Mouse (Mus musculus) spleen, postnatal 0 days (tissue): ENCODE results near the gene Gm8212. TPM values are rescaled to one million over a fixed set of nuclear protein-coding genes. Genes with fewer than 3 reads are reported as not detected.

Source experiments
- polyA plus RNA-seq: library from polyadenylated mRNA; unstranded; fragments of >200 nt; fragmentation: Nextera tagmentation; extraction: Ambion mirVana; gene quantifications from 2 replicates; pipeline ENCODE4 v1.2.1, GENCODE M21; 2015

The Gm8212 gene
- not detected in 2 replicates for polyA plus RNA-seq

DNA sequence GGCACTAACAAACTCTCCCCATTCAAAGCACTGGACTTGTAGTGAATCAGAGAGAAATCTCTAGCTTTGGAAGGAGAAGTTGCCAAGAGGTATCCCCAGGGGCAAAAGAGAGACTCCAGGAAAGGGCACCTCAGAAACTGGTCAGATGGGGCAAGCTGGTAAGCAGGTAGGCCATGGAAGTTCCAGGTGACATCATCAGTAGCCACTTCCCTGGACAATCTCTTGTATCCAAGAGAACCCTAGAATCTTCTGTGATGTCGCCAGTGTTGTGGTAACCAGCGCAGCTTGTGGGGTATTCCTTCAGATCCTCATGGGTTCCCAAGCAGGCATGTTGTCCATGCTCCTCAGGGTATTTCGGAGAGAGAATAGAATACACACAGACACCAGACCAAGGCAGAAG is at the start of gene Gm8212:
Gene Gm8212 (plus strand): TSS at position 301 of the 400 bp plus-strand sequence.

DNA sequence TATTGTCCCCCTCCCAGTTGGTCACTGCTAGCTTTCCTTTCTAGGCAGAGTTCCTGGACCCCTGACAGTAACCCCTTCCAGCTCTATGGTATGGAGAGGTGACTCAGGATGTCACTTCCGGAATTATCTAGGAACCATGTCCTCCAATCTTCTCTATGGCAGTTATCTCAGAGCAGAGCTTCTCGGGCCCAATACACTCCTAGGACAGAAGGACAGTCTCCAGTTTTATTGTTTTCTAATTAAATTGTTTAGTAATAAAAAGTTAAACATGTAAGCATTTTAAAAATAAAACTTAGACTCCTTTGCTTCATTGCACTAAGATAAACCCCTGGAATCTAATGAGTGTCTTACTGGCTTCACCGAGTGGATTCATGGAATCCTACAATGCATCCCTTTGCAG is 15.7 kb downstream of the Gm8212 start, which contains the start of gene 4930503E14Rik:
Gene 4930503E14Rik (minus strand): TSS at position 101 of the 400 bp plus-strand sequence.

Other genes starting within 250 kb of the Gm8212 start
- not detected in 2 replicates for gene Ang5, start 240.6 kb upstream of the Gm8212 start, polyA plus RNA-seq
- not detected in 2 replicates for gene Ang6, start 195.4 kb upstream of the Gm8212 start, polyA plus RNA-seq
- gene Ear2, start 95.0 kb upstream of the Gm8212 start, polyA plus RNA-seq, result 19.1 and 24.2 TPM in 2 replicates
- gene Gm3327, start 73.8 kb upstream of the Gm8212 start, polyA plus RNA-seq, result not detected in 2 replicates
- not detected in 2 replicates for gene 4930503E14Rik, start 15.6 kb downstream of the Gm8212 start, polyA plus RNA-seq
- not detected in 2 replicates for gene Gm8220, start 87.9 kb downstream of the Gm8212 start, polyA plus RNA-seq
- gene Gm5930, start 140.9 kb downstream of the Gm8212 start, polyA plus RNA-seq, result not detected in 2 replicates
- not detected in 2 replicates for gene Gm8229, start 167.7 kb downstream of the Gm8212 start, polyA plus RNA-seq
- not detected in 2 replicates for gene Gm3371, start 213.0 kb downstream of the Gm8212 start, polyA plus RNA-seq
- gene Gm8232, start 236.0 kb downstream of the Gm8212 start, polyA plus RNA-seq, result not detected in 2 replicates